Mouse (Mus musculus) heart, embryonic 14.5 days (tissue): ENCODE results near the gene Tmem150a. TPM values are rescaled to one million over a fixed set of nuclear protein-coding genes. Genes with fewer than 3 reads are reported as not detected.

Experiments used
- ATAC-seq: fragments of 200-750 bp; cut with Nextera tagmentation; 2 replicates; pipeline ENCODE4 v1.8.0; 2017; ENCODE audit warnings: low read depth, moderate TSS enrichment; ENCODE audit not compliant: insufficient number of reproducible peaks, insufficient read depth, low FRiP score
- H3K27ac ChIP-seq, 2 experiments: fragments of 200-500 bp in 1 of 2; fragments of 300-500 bp in 1 of 2; sonication (generic) in 1 of 2; replicated peaks in 1 of 2; 2 replicates each; pipeline ENCODE4 v1.5.1; 2012 to 2014; ENCODE audit warnings: low read depth in 2 of 2, low read length in 2 of 2, control low read depth in 1 of 2, mild to moderate bottlenecking in 1 of 2, mixed read lengths in 1 of 2; ENCODE audit not compliant: control insufficient read depth in 1 of 2, insufficient read depth in 1 of 2
- H3K27me3 ChIP-seq: fragments of 300-500 bp; sonication (generic); 2 replicates; pipeline ENCODE4 v1.6.1; 2014; ENCODE audit warnings: mild to moderate bottlenecking, low read length, control low read depth; ENCODE audit not compliant: control insufficient read depth, insufficient read depth
- H3K36me3 ChIP-seq: fragments of 300-500 bp; sonication (generic); 2 replicates; pipeline ENCODE4 v1.6.1; 2014; ENCODE audit warnings: mild to moderate bottlenecking, control low read depth, low read length, mixed read lengths; ENCODE audit not compliant: control insufficient read depth, insufficient read depth
- H3K4me1 ChIP-seq, 2 experiments: fragments of 200-500 bp in 1 of 2; fragments of 300-500 bp in 1 of 2; sonication (generic) in 1 of 2; 2 replicates each; pipeline ENCODE4 v1.6.1; 2012 to 2014; ENCODE audit warnings: low read length in 2 of 2, control low read depth in 1 of 2, mixed read lengths in 1 of 2; ENCODE audit not compliant: control insufficient read depth in 2 of 2, insufficient read depth in 2 of 2
- H3K4me2 ChIP-seq: fragments of 300-500 bp; sonication (generic); 2 replicates; pipeline ENCODE4 v1.6.1; 2014; ENCODE audit warnings: mild to moderate bottlenecking, low read length
- H3K4me3 ChIP-seq, 2 experiments: fragments of 200-500 bp in 1 of 2; fragments of 300-500 bp in 1 of 2; sonication (generic) in 1 of 2; 2 replicates each; pipeline ENCODE4 v1.5.1; 2012 to 2014; ENCODE audit warnings: low read length in 2 of 2, mild to moderate bottlenecking in 2 of 2, control low read depth in 1 of 2, low read depth in 1 of 2, moderate library complexity in 1 of 2; ENCODE audit not compliant: control insufficient read depth in 1 of 2, insufficient read depth in 1 of 2
- H3K9ac ChIP-seq: fragments of 300-500 bp; sonication (generic); 2 replicates; pipeline ENCODE4 v1.6.1; 2014; ENCODE audit warnings: mild to moderate bottlenecking, low read length
- H3K9me3 ChIP-seq: fragments of 300-500 bp; sonication (generic); 2 replicates; pipeline ENCODE4 v1.6.1; 2016; ENCODE audit warnings: low read length, control low read depth; ENCODE audit not compliant: control insufficient read depth
- WGBS: fragments of 180-500 bp; shearing (Covaris S2); extraction: QIAGEN DNeasy Blood & Tissue Kit; methylation state at CpG from one replicate; pipeline ENCODE4 v1.1.7; 2014; 5-methylcytosine and 5-hydroxymethylcytosine counted together
- polyA plus RNA-seq: library from polyadenylated mRNA; unstranded; fragments of >200 nt; fragmentation: Nextera tagmentation; extraction: Ambion mirVana; gene quantifications from 2 replicates; pipeline ENCODE4 v1.2.1, GENCODE M21; 2014

Tmem150a gene
- polyA plus RNA-seq, 1 experiment from 2014 or later, result 14.4 TPM

- H3K27ac ChIP-seq, result no peak overlapping the region
- H3K27me3 ChIP-seq, result no peaks in the 10 kb centered on the region
- no peak overlapping the region for H3K4me2 ChIP-seq
- no peak for ATAC-seq
- no peaks in the 10 kb centered on the region for H3K9me3 ChIP-seq
- 81% methylated on average over 11 of the region's 11 CpGs for WGBS
- H3K4me3 ChIP-seq, result no peak overlapping the region
- peaks cover 18 to 30% of the 10 kb centered on the region in 2 experiments for H3K4me1 ChIP-seq
- peaks cover 35% of the 10 kb centered on the region for H3K36me3 ChIP-seq
- H3K9ac ChIP-seq, result no peak overlapping the region
These were observed 4.8 kb downstream of the Tmem150a start for GRCm38 (mm10) chr6:72359891-72360598.

GRCm38 (mm10) chr6:72360599-72360935, 5.3 kb downstream of the Tmem150a start:
- peaks cover 18 to 30% of the 10 kb centered on the region in 2 experiments for H3K4me1 ChIP-seq
- no peak overlapping the region for H3K27ac ChIP-seq
- peaks cover 35% of the 10 kb centered on the region for H3K36me3 ChIP-seq
- WGBS, result 73% methylated on average over 7 of the region's 7 CpGs
- no peaks in the 10 kb centered on the region for H3K9me3 ChIP-seq
- no peak overlapping the region for H3K9ac ChIP-seq
- no peak overlapping the region for H3K4me3 ChIP-seq
- H3K27me3 ChIP-seq, result no peaks in the 10 kb centered on the region
- no peak for ATAC-seq
- no peak overlapping the region for H3K4me2 ChIP-seq

- no peak overlapping the region for H3K27ac ChIP-seq
- WGBS, result 14% methylated on average over 5 of the region's 5 CpGs
These were observed 5.9 kb downstream of the Tmem150a start for GRCm38 (mm10) chr6:72361121-72361551.

GRCm38 (mm10) chr6:72362132-72363028, 7.1 kb downstream of the Tmem150a start:
- Histone ChIP-seq H3K4me2 (peak overlapping the region; percentile 91), H3K4me3 (peak overlapping the region; percentile 86 to 90), H3K9ac (peak overlapping the region; percentile 87), H3K9me3 (no peaks in the 10 kb centered on the region), H3K4me1 (peaks cover 16 to 22% of the 10 kb centered on the region in 2 experiments), H3K27me3 (no peaks in the 10 kb centered on the region), H3K27ac (peak overlapping the region; percentile 78), H3K36me3 (peaks cover 34% of the 10 kb centered on the region)
- ATAC-seq, result peak; percentile 98
- under 1% methylated on average over 42 of the region's 42 CpGs for whole genome bisulfite sequencing

More at GRCm38 (mm10) chr6:72361121-72361551, 5.9 kb downstream of the Tmem150a start:
- Histone ChIP-seq H3K9me3 (no peaks in the 10 kb centered on the region), H3K4me3 (peak overlapping the region; percentile 86 to 90), H3K9ac (peak overlapping the region; percentile 87; the same call in 1 of the 2 replicates), H3K27me3 (no peaks in the 10 kb centered on the region), H3K4me2 (peak overlapping the region; percentile 91), H3K36me3 (peaks cover 35% of the 10 kb centered on the region), H3K4me1 (peaks cover 16 to 25% of the 10 kb centered on the region in 2 experiments)
- ATAC-seq, result no peak

GRCm38 (mm10) chr6:72364009-72364408, 8.8 kb downstream of the Tmem150a start:
- Histone ChIP-seq H3K4me1 (peaks cover 14 to 15% of the 10 kb centered on the region in 2 experiments), H3K9me3 (no peaks in the 10 kb centered on the region), H3K4me2 (no peak overlapping the region), H3K36me3 (peaks cover 25% of the 10 kb centered on the region), H3K27ac (no peak overlapping the region), H3K4me3 (no peak overlapping the region), H3K9ac (no peak overlapping the region), H3K27me3 (no peaks in the 10 kb centered on the region)
- WGBS, result 41% methylated on average over 7 of the region's 7 CpGs
- no peak for ATAC-seq

- 60% methylated on average over 6 of the region's 6 CpGs for WGBS
- peaks cover 17 to 18% of the 10 kb centered on the region in 2 experiments for H3K4me1 ChIP-seq
- no peaks in the 10 kb centered on the region for H3K27me3 ChIP-seq
- H3K9ac ChIP-seq, result no peak overlapping the region
- H3K9me3 ChIP-seq, result no peaks in the 10 kb centered on the region
- H3K36me3 ChIP-seq, result peaks cover 19% of the 10 kb centered on the region
- H3K4me2 ChIP-seq, result no peak overlapping the region
- ATAC-seq, result no peak
- no peak overlapping the region for H3K27ac ChIP-seq
- no peak overlapping the region for H3K4me3 ChIP-seq
These were observed 9.7 kb downstream of the Tmem150a start for GRCm38 (mm10) chr6:72364985-72365384.

GRCm38 (mm10) chr6:72366304-72366703, 11.1 kb downstream of the Tmem150a start:
- no peak overlapping the region for H3K27ac ChIP-seq
- no peaks in the 10 kb centered on the region for H3K9me3 ChIP-seq
- H3K4me3 ChIP-seq, result no peak overlapping the region
- ATAC-seq, result no peak
- 61% methylated on average over 3 of the region's 3 CpGs for WGBS
- no peak overlapping the region for H3K9ac ChIP-seq
- H3K4me2 ChIP-seq, result no peak overlapping the region
- peaks cover 10% of the 10 kb centered on the region for H3K36me3 ChIP-seq
- peaks cover 15 to 17% of the 10 kb centered on the region in 2 experiments for H3K4me1 ChIP-seq
- H3K27me3 ChIP-seq, result no peaks in the 10 kb centered on the region
